Mouse (Mus musculus): ENCODE data around the gene Zswim5. TPM values are rescaled to one million over a fixed set of nuclear protein-coding genes. Genes with fewer than 3 reads are reported as not detected.

Gene Zswim5
- polyA plus RNA-seq, 1 experiment from 2014 or later = 6.4 TPM

DNA sequence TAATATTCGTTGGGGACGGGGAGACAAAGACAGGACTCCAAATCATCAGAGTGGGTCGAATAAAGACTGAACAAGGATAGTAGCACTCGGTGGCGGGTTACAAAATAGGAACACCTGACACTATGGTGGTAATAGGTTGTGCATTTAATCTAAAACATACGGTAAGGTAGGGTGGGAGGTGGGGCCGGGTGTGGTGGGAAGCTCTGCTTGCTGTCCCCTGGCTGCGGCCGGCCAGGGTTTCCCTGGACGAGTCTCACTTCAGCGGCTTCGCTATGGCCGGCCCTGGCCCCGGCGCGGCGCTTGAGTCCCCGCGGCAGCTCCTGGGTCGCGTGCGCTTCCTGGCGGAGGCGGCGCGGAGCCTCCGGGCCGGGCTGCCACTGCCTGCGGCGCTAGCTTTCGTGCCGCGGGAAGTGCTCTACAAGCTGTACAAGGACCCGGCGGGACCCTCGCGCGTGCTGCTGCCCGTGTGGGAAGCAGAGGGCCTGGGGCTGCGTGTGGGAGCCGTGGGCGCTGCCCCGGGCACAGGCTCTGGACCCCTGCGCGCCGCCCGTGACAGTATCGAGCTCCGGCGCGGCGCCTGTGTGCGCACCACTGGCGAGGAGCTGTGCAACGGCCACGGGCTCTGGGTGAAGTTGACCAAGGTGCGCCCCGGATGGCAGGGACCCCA lies 118.1 kb downstream of the Zswim5 start, which contains the start of gene Hectd3:
Hectd3 (plus strand) TSS at position 187 of the 667 bp plus-strand sequence.
- Histone ChIP-seq H3K9ac (replicated peaks; ENCODE audit: low read depth, low read length) (peak within 1 kb of the TSS; percentile 80), H3K36me3 (ENCODE audit: control insufficient read depth, insufficient read depth, low read length) (peaks cover 8% of the 10 kb centered on the region), H3K27me3 (ENCODE audit: control insufficient read depth, insufficient read depth, low read length) (no peaks in the 10 kb centered on the region), H3K27ac (ENCODE audit: low read depth, low read length) (peak within 1 kb of the TSS; percentile 80), H3K4me1 (ENCODE audit: control insufficient read depth, insufficient read depth, low read length) (peaks cover 17% of the 10 kb centered on the region), H3K9me3 (ENCODE audit: control insufficient read depth, low read length) (no peaks in the 10 kb centered on the region), H3K4me2 (ENCODE audit: low read depth, low read length) (peak within 1 kb of the TSS; percentile 96), H3K4me3 (ENCODE audit: low read depth, low read length) (peak within 1 kb of the TSS; percentile 97)
- ATAC-seq (ENCODE audit: low read depth) = peak; percentile 56; the same call in 1 of the 2 replicates
- WGBS = under 1% methylated on average over 58 of the region's 58 CpGs

GRCm38 (mm10) chr4:116995798-116996135 lies 118.6 kb downstream of the Zswim5 start:
- peak; percentile 5; the same call in 1 of the 2 replicates for ATAC-seq (ENCODE audit: low read depth)
- under 1% methylated on average over 16 of the region's 16 CpGs for WGBS
- peaks cover 17% of the 10 kb centered on the region for H3K4me1 ChIP-seq (ENCODE audit: control insufficient read depth, insufficient read depth, low read length)
- peak overlapping the region; percentile 96 for H3K4me2 ChIP-seq (ENCODE audit: low read depth, low read length)
- H3K9ac ChIP-seq (replicated peaks; ENCODE audit: low read depth, low read length) = peak overlapping the region; percentile 80
- H3K27me3 ChIP-seq (ENCODE audit: control insufficient read depth, insufficient read depth, low read length) = no peaks in the 10 kb centered on the region
- peaks cover 12% of the 10 kb centered on the region for H3K36me3 ChIP-seq (ENCODE audit: control insufficient read depth, insufficient read depth, low read length)
- peak overlapping the region; percentile 97 for H3K4me3 ChIP-seq (ENCODE audit: low read depth, low read length)
- H3K27ac ChIP-seq (ENCODE audit: low read depth, low read length) = peak overlapping the region; percentile 80
- no peaks in the 10 kb centered on the region for H3K9me3 ChIP-seq (ENCODE audit: control insufficient read depth, low read length)

DNA sequence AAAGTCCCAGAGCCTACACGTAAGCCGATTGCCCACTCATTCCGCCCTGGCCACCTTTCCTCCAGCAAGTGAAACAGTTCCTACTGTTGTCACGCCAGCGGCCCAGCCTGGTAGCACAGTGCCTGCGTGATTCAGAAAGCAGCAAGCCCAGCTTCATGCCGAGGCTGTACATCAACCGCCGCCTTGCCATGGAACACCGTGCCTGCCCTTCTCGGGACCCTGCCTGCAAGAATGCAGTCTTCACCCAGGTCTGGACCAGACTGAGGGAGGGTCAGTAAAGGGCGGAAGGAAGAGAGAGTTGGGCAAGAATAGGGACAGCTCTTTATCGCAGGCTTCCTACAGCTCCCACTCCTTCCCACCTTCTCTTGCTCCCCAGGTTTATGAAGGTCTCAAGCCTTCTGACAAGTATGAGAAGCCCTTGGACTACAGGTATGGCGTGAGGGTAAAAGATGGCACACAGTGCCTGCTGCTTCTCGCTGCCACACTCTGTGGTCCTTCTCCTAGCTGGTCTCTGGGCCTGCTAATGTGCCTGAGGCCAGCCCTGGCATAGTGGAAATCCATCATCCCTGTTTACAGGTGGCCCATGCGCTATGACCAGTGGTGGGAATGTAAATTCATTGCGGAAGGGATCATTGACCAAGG lies 122.5 kb downstream of the Zswim5 start:
- Histone ChIP-seq H3K4me1 (ENCODE audit: control insufficient read depth, insufficient read depth, low read length) (peaks cover 11% of the 10 kb centered on the region), H3K27me3 (ENCODE audit: control insufficient read depth, insufficient read depth, low read length) (no peaks in the 10 kb centered on the region), H3K9ac (replicated peaks; ENCODE audit: low read depth, low read length) (no peak overlapping the region), H3K4me3 (ENCODE audit: low read depth, low read length) (no peak overlapping the region), H3K4me2 (ENCODE audit: low read depth, low read length) (no peak overlapping the region), H3K9me3 (ENCODE audit: control insufficient read depth, low read length) (no peaks in the 10 kb centered on the region), H3K36me3 (ENCODE audit: control insufficient read depth, insufficient read depth, low read length) (peaks cover 24% of the 10 kb centered on the region), H3K27ac (ENCODE audit: low read depth, low read length) (no peak overlapping the region)
- WGBS = 93% methylated on average over 17 of the region's 17 CpGs
- ATAC-seq (ENCODE audit: low read depth) = no peak

DNA sequence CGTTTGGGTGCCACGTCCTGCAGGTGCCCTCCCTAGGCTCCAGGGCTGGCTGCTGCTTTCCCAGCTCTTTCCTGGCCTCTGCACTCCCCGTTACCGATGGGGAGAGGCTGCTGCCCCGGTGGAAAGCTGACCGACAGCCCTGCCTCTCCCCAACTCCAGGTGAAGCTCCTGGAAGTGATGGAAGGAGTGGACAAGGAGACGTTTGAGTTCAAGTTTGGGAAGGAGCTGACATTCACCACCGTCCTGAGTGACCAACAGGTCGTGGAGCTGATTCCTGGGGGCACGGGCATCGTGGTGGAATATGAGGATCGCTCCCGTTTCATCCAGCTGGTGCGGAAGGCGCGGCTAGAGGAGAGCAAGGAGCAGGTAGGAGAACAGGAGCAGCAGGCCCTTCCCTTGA lies 124.8 kb downstream of the Zswim5 start:
- Histone ChIP-seq H3K27ac (ENCODE audit: low read depth, low read length) (no peak overlapping the region), H3K4me2 (ENCODE audit: low read depth, low read length) (no peak overlapping the region), H3K4me3 (ENCODE audit: low read depth, low read length) (no peak overlapping the region), H3K36me3 (ENCODE audit: control insufficient read depth, insufficient read depth, low read length) (peaks cover 24% of the 10 kb centered on the region), H3K27me3 (ENCODE audit: control insufficient read depth, insufficient read depth, low read length) (no peaks in the 10 kb centered on the region), H3K4me1 (ENCODE audit: control insufficient read depth, insufficient read depth, low read length) (no peaks in the 10 kb centered on the region), H3K9me3 (ENCODE audit: control insufficient read depth, low read length) (no peaks in the 10 kb centered on the region), H3K9ac (replicated peaks; ENCODE audit: low read depth, low read length) (no peak overlapping the region)
- ATAC-seq (ENCODE audit: low read depth) = no peak
- 92% methylated on average over 16 of the region's 16 CpGs for WGBS

DNA sequence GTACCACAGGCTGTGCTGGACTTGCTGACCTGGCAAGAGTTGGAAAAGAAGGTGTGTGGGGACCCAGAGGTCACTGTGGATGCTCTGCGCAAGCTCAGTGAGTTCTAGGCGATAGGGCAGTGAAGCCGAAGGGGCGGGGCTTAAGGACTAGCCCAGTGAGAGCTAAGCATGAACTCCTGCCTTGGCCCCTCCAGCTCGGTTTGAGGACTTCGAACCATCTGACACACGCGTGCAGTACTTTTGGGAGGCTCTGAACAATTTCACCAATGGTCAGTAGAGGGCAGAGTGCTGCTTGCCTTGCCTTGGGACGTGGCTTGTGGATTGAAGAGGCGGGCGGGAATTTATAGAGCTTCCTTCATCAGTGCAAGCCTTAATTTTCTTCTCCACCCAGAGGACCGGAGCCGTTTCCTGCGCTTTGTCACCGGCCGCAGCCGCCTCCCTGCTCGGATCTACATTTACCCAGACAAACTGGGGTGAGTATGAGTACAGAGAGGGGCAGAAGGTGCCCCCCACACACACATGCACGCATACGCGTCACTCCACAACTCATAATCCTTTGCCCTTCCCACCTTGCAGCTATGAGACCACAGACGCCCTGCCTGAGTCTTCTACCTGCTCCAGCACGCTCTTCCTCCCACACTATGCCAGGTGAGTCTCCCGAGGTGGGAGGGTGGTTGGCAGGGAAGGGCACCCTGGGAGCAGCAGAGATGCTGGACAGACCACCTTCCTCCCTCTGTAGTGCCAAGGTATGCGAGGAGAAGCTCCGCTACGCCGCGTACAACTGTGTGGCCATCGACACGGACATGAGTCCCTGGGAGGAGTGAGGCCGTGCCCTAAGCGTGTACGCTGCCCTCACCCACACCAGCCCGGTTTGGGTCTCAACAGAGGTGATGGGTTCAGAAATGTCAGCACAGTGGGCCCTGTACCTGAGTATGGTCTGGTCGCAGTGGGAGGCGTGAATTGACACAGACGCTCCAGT lies 125.7 kb downstream of the Zswim5 start:
- Histone ChIP-seq H3K36me3 (ENCODE audit: control insufficient read depth, insufficient read depth, low read length) (peaks cover 24% of the 10 kb centered on the region), H3K9ac (replicated peaks; ENCODE audit: low read depth, low read length) (no peak overlapping the region)

GRCm38 (mm10) chr4:117004649-117005048 lies 127.5 kb downstream of the Zswim5 start:
- H3K4me3 ChIP-seq (ENCODE audit: low read depth, low read length) = no peak overlapping the region
- no peaks in the 10 kb centered on the region for H3K27me3 ChIP-seq (ENCODE audit: control insufficient read depth, insufficient read depth, low read length)
- no peak overlapping the region for H3K27ac ChIP-seq (ENCODE audit: low read depth, low read length)
- 86% methylated on average over 4 of the region's 4 CpGs for WGBS
- H3K9ac ChIP-seq (replicated peaks; ENCODE audit: low read depth, low read length) = no peak overlapping the region
- H3K36me3 ChIP-seq (ENCODE audit: control insufficient read depth, insufficient read depth, low read length) = peaks cover 21% of the 10 kb centered on the region
- ATAC-seq (ENCODE audit: low read depth) = no peak
- H3K9me3 ChIP-seq (ENCODE audit: control insufficient read depth, low read length) = no peaks in the 10 kb centered on the region
- H3K4me1 ChIP-seq (ENCODE audit: control insufficient read depth, insufficient read depth, low read length) = no peaks in the 10 kb centered on the region
- H3K4me2 ChIP-seq (ENCODE audit: low read depth, low read length) = no peak overlapping the region

More for the DNA sequence above, 125.7 kb downstream of the Zswim5 start:
- 54% methylated on average over 38 of the region's 38 CpGs for WGBS
- no peaks in the 10 kb centered on the region for H3K9me3 ChIP-seq (ENCODE audit: control insufficient read depth, low read length)
- H3K4me1 ChIP-seq (ENCODE audit: control insufficient read depth, insufficient read depth, low read length) = no peaks in the 10 kb centered on the region
- H3K27me3 ChIP-seq (ENCODE audit: control insufficient read depth, insufficient read depth, low read length) = no peaks in the 10 kb centered on the region
- H3K27ac ChIP-seq (ENCODE audit: low read depth, low read length) = no peak overlapping the region
- no peak overlapping the region for H3K4me3 ChIP-seq (ENCODE audit: low read depth, low read length)
- peak; percentile 36; the same call in 1 of the 2 replicates for ATAC-seq (ENCODE audit: low read depth)
- H3K4me2 ChIP-seq (ENCODE audit: low read depth, low read length) = no peak overlapping the region

DNA sequence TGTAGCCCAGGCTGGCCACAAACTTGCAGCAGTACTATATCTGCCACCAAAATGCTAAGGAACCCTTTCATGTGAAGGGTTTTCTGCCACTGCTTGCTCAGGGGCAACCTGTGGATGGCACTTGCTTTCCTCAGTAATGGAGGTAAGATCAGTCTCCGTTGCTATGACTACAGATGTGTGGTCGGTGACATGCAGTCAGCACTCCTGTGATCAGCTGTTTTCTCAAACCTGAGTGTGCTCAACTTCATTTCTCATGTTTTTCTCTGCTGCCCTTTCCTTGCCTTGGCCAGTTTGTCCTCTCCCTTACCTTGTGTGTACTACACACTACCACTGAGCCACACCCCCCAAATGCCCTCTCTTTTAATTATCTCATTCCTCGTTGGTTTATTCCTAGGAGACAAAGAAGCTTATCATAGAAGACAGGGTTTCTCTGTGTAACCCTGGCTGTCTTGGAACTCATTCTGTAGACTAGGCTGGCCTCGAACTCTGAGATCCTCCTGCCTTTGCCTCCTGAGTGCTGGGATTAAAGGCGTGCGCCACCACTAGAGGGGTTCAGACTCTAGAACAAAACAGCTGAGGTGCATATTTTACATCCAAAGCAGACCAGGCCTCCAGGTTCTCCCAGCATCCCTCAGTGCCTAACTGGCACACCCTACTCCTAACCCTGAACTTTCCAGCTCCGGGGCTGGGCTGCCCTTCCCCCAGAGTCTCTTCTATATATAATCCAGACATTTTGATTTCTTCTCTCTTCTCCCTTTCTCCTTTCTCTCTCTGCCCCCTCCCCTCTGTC lies 128.6 kb downstream of the Zswim5 start:
- no peaks in the 10 kb centered on the region for H3K4me1 ChIP-seq (ENCODE audit: control insufficient read depth, insufficient read depth, low read length)
- 80% methylated on average over 7 of the region's 7 CpGs for WGBS
- no peaks in the 10 kb centered on the region for H3K9me3 ChIP-seq (ENCODE audit: control insufficient read depth, low read length)
- ATAC-seq (ENCODE audit: low read depth) = no peak
- H3K4me3 ChIP-seq (ENCODE audit: low read depth, low read length) = no peak overlapping the region
- no peaks in the 10 kb centered on the region for H3K27me3 ChIP-seq (ENCODE audit: control insufficient read depth, insufficient read depth, low read length)
- H3K4me2 ChIP-seq (ENCODE audit: low read depth, low read length) = no peak overlapping the region
- peaks cover 12% of the 10 kb centered on the region for H3K36me3 ChIP-seq (ENCODE audit: control insufficient read depth, insufficient read depth, low read length)
- no peak overlapping the region for H3K9ac ChIP-seq (replicated peaks; ENCODE audit: low read depth, low read length)
- H3K27ac ChIP-seq (ENCODE audit: low read depth, low read length) = no peak overlapping the region

DNA sequence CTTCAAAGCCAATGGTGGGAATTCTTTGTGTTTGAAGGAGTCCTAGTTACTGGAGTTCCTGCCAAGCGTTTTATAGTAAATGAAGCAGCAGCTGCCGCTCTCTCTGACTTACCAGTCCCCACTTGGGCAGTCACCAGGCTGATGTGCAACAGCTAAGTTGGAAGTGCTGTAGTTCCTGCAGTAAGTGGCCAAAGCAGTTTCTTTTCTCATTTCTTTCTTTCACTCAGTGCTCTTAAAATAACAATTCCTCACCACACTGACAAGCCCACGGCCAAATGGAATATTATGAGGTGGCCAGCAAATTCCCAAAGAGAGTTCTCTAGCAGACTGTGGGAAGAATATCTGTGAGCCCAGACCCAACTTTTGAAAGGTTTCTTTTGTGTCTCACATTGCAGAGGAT lies 129.9 kb downstream of the Zswim5 start:
- no peak for ATAC-seq (ENCODE audit: low read depth)
- Histone ChIP-seq H3K27me3 (ENCODE audit: control insufficient read depth, insufficient read depth, low read length) (no peaks in the 10 kb centered on the region), H3K27ac (ENCODE audit: low read depth, low read length) (no peak overlapping the region), H3K4me1 (ENCODE audit: control insufficient read depth, insufficient read depth, low read length) (no peaks in the 10 kb centered on the region), H3K4me2 (ENCODE audit: low read depth, low read length) (no peak overlapping the region), H3K9ac (replicated peaks; ENCODE audit: low read depth, low read length) (no peak overlapping the region), H3K36me3 (ENCODE audit: control insufficient read depth, insufficient read depth, low read length) (peaks cover 8% of the 10 kb centered on the region), H3K9me3 (ENCODE audit: control insufficient read depth, low read length) (no peaks in the 10 kb centered on the region), H3K4me3 (ENCODE audit: low read depth, low read length) (no peak overlapping the region)
- 71% methylated on average over 3 of the region's 3 CpGs for WGBS
